Mouse (Mus musculus): ENCODE measurements around the gene Phlda3. TPM values are rescaled to one million over a fixed set of nuclear protein-coding genes. Genes with fewer than 3 reads are reported as not detected.

The Phlda3 gene
- polyA plus RNA-seq, 1 experiment from 2014 or later = 20.7 TPM

DNA sequence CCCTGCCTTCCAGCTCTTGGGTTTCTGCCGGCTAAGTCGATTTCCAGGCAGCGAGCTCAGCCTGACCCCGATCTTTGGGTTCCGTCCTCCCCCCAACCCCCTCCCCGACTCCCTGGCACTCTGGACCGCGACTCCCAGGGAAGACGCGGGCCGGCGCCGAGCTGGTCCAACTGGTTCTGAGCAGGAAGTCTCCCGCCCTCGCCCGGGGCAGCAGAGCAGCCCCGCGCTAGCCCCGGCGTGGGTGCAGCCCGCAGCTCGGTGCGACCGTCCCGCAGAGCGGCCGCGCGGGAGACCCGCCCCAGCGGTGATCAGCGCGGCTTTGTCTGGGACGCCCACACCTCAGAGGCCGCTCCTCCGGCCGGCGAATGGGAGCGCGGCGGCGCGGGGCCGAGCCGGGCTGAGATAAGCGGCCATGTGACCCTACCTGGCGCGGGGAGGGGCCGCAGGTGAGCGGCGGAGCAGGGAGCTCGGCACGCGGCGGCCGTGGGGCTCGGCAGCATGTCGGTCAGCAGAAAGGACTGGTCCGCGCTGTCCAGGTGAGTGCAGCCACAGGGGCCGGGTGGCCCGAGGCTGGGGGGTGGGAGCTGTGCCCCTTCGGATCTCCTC is 52.7 kb downstream of the Phlda3 start, which contains the start of gene Lad1:
Lad1 (plus strand) TSS at position 118 of the 606 bp plus-strand sequence.
- H3K9ac ChIP-seq (replicated peaks; ENCODE audit: low read length) = peak within 1 kb of the TSS; percentile 68
- ATAC-seq (ENCODE audit: low FRiP score, low TSS enrichment) (peak; percentile 55; the same call in 1 of the 2 replicates), DNase-seq (peak; percentile 69)
- no peaks in the 10 kb centered on the region for H3K36me3 ChIP-seq (ENCODE audit: control insufficient read depth, insufficient read depth, low read length)
- peak within 1 kb of the TSS; percentile 98 for H3K4me2 ChIP-seq (ENCODE audit: low read length)
- H3K27ac ChIP-seq (replicated peaks; ENCODE audit: low read depth, low read length) = no peak within 1 kb of the TSS
- peak within 1 kb of the TSS; percentile 56 for H3K4me3 ChIP-seq (replicated peaks; ENCODE audit: low read depth, low read length)
- WGBS = under 1% methylated on average over 63 of the region's 63 CpGs
- no peaks in the 10 kb centered on the region for H3K9me3 ChIP-seq (ENCODE audit: control insufficient read depth, low read length)
- peaks cover 38% of the 10 kb centered on the region for H3K27me3 ChIP-seq (ENCODE audit: control insufficient read depth, insufficient read depth, low read length)
- no peaks in the 10 kb centered on the region for H3K4me1 ChIP-seq (ENCODE audit: control insufficient read depth, insufficient read depth, low read length)

Other genes with a start within 250 kb of the Phlda3 start
- gene Nav1, start 158.8 kb upstream of the Phlda3 start, polyA plus RNA-seq (2014; fragmentation: Nextera tagmentation; extraction: Ambion mirVana) = 48.2 and 56.3 TPM in 2 replicates
- gene Csrp1, start 46.1 kb upstream of the Phlda3 start, polyA plus RNA-seq (2014; fragmentation: Nextera tagmentation; extraction: Ambion mirVana) = 13.2 and 16.1 TPM in 2 replicates
- 0.43 TPM in 1 of 2 replicates, not detected in the other for gene Tnni1, start 13.3 kb downstream of the Phlda3 start, polyA plus RNA-seq (2014; fragmentation: Nextera tagmentation; extraction: Ambion mirVana)
- gene Lad1, start 52.5 kb downstream of the Phlda3 start, polyA plus RNA-seq (2014; fragmentation: Nextera tagmentation; extraction: Ambion mirVana) = 0.58 and 1.0 TPM in 2 replicates
- 0.34 TPM in 1 of 2 replicates, not detected in the other for gene Tnnt2, start 70.2 kb downstream of the Phlda3 start, polyA plus RNA-seq (2014; fragmentation: Nextera tagmentation; extraction: Ambion mirVana)
- 0.04 TPM in 1 of 2 replicates, not detected in the other for gene Pkp1, start 153.1 kb downstream of the Phlda3 start, polyA plus RNA-seq (2014; fragmentation: Nextera tagmentation; extraction: Ambion mirVana)
- gene Igfn1, start 240.2 kb downstream of the Phlda3 start, polyA plus RNA-seq (2014; fragmentation: Nextera tagmentation; extraction: Ambion mirVana) = not detected in 2 replicates
- 90.4 and 140 TPM in 2 replicates for gene Tmem9, start 242.0 kb downstream of the Phlda3 start, polyA plus RNA-seq (2014; fragmentation: Nextera tagmentation; extraction: Ambion mirVana)

All from midbrain, embryonic 14.5 days (tissue).